Mouse (Mus musculus): ENCODE measurements around the gene Fbxw11. TPM values are rescaled to one million over a fixed set of nuclear protein-coding genes. Genes with fewer than 3 reads are reported as not detected.

Gene Fbxw11
- polyA plus RNA-seq, 1 experiment from 2014 or later = 95.2 TPM

GRCm38 (mm10) chr11:32699913-32700493, 57.5 kb downstream of the Fbxw11 start:
- 80% methylated on average over 3 of the region's 3 CpGs for WGBS
- no peak overlapping the region for H3K4me2 ChIP-seq (replicated peaks; ENCODE audit: low read depth, low read length)
- no peaks in the 10 kb centered on the region for H3K36me3 ChIP-seq (ENCODE audit: insufficient read depth, low read length)
- no peak overlapping the region for H3K9ac ChIP-seq (replicated peaks; ENCODE audit: low read length)
- no peak overlapping the region for H3K27ac ChIP-seq (ENCODE audit: low read length)
- H3K27me3 ChIP-seq (ENCODE audit: insufficient read depth, low read length) = no peaks in the 10 kb centered on the region
- no peak overlapping the region for H3K4me3 ChIP-seq (ENCODE audit: low read length)
- H3K4me1 ChIP-seq (ENCODE audit: insufficient read depth, low read length) = peaks cover 35% of the 10 kb centered on the region
- H3K9me3 ChIP-seq (ENCODE audit: low read length) = no peaks in the 10 kb centered on the region
- no peak for ATAC-seq (ENCODE audit: low FRiP score, low TSS enrichment)

GRCm38 (mm10) chr11:32701566-32701965, 59.0 kb downstream of the Fbxw11 start:
- no peaks in the 10 kb centered on the region for H3K27me3 ChIP-seq (ENCODE audit: insufficient read depth, low read length)
- no peaks in the 10 kb centered on the region for H3K9me3 ChIP-seq (ENCODE audit: low read length)
- WGBS = 43% methylated on average over 3 of the region's 3 CpGs
- no peaks in the 10 kb centered on the region for H3K36me3 ChIP-seq (ENCODE audit: insufficient read depth, low read length)
- ATAC-seq (ENCODE audit: low FRiP score, low TSS enrichment) = no peak
- peaks cover 26% of the 10 kb centered on the region for H3K4me1 ChIP-seq (ENCODE audit: insufficient read depth, low read length)
- no peak overlapping the region for H3K4me2 ChIP-seq (replicated peaks; ENCODE audit: low read depth, low read length)
- H3K9ac ChIP-seq (replicated peaks; ENCODE audit: low read length) = no peak overlapping the region
- no peak overlapping the region for H3K27ac ChIP-seq (ENCODE audit: low read length)
- H3K4me3 ChIP-seq (ENCODE audit: low read length) = no peak overlapping the region

DNA sequence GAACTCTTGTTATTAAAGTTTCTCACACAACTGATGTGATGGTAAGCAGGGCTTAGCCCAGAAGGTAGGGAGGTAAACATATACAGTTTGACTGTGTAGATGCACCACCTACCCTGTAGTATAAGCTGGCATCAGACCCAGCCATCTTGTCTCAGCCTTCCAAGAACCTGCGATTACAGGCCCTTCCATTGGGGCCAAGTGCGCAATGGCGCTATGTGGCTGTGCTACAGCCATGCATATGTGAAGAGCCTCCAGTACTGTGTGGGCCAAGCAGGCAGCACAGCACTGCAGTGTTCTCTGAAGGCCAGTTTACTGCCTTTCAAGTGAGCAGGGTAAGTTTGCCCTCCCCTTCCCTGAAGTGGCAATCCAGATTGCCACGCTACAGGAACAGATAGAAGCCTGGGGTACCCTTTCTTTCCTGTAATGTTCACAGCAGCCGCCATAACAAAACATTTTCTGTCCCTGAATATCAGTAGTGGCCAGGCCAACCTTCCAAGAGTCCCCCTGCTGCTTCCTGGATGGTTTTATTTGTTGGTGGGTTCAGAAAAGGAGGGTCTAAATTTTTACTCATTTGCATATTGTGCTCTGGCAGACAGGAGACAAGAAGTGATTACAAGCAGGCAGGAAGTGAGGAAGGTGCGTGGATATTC, 61.8 kb downstream of the Fbxw11 start:
- Histone ChIP-seq H3K4me1 (ENCODE audit: insufficient read depth, low read length) (peaks cover 10% of the 10 kb centered on the region; the same call in 1 of the 2 replicates), H3K9ac (replicated peaks; ENCODE audit: low read length) (no peak overlapping the region), H3K9me3 (ENCODE audit: low read length) (no peaks in the 10 kb centered on the region), H3K4me3 (ENCODE audit: low read length) (no peak overlapping the region), H3K27me3 (ENCODE audit: insufficient read depth, low read length) (no peaks in the 10 kb centered on the region), H3K4me2 (replicated peaks; ENCODE audit: low read depth, low read length) (no peak overlapping the region), H3K27ac (ENCODE audit: low read length) (no peak overlapping the region), H3K36me3 (ENCODE audit: insufficient read depth, low read length) (no peaks in the 10 kb centered on the region)
- ATAC-seq (ENCODE audit: low FRiP score, low TSS enrichment) = no peak
- WGBS = 87% methylated on average over 6 of the region's 6 CpGs

- no peak for ATAC-seq (ENCODE audit: low FRiP score, low TSS enrichment)
- no peaks in the 10 kb centered on the region for H3K27me3 ChIP-seq (ENCODE audit: insufficient read depth, low read length)
- 82% methylated on average over 4 of the region's 4 CpGs for WGBS
- H3K4me2 ChIP-seq (replicated peaks; ENCODE audit: low read depth, low read length) = no peak overlapping the region
- no peak overlapping the region for H3K27ac ChIP-seq (ENCODE audit: low read length)
- H3K4me3 ChIP-seq (ENCODE audit: low read length) = no peak overlapping the region
- H3K36me3 ChIP-seq (ENCODE audit: insufficient read depth, low read length) = no peaks in the 10 kb centered on the region
- no peaks in the 10 kb centered on the region for H3K9me3 ChIP-seq (ENCODE audit: low read length)
- H3K4me1 ChIP-seq (ENCODE audit: insufficient read depth, low read length) = peaks cover 6% of the 10 kb centered on the region; the same call in 1 of the 2 replicates
- no peak overlapping the region for H3K9ac ChIP-seq (replicated peaks; ENCODE audit: low read length)
These were observed 64.0 kb downstream of the Fbxw11 start for GRCm38 (mm10) chr11:32706406-32706993.

- Histone ChIP-seq H3K36me3 (ENCODE audit: insufficient read depth, low read length) (peaks cover 6% of the 10 kb centered on the region; the same call in 1 of the 2 replicates), H3K9ac (replicated peaks; ENCODE audit: low read length) (no peak overlapping the region), H3K9me3 (ENCODE audit: low read length) (no peaks in the 10 kb centered on the region), H3K27me3 (ENCODE audit: insufficient read depth, low read length) (no peaks in the 10 kb centered on the region), H3K27ac (ENCODE audit: low read length) (no peak overlapping the region), H3K4me2 (replicated peaks; ENCODE audit: low read depth, low read length) (no peak overlapping the region), H3K4me3 (ENCODE audit: low read length) (no peak overlapping the region), H3K4me1 (ENCODE audit: insufficient read depth, low read length) (peaks cover 4% of the 10 kb centered on the region; the same call in 1 of the 2 replicates)
- ATAC-seq (ENCODE audit: low FRiP score, low TSS enrichment) = no peak
- WGBS = 59% methylated on average over 3 of the region's 3 CpGs
These were observed 65.0 kb downstream of the Fbxw11 start for GRCm38 (mm10) chr11:32707481-32707880.

DNA sequence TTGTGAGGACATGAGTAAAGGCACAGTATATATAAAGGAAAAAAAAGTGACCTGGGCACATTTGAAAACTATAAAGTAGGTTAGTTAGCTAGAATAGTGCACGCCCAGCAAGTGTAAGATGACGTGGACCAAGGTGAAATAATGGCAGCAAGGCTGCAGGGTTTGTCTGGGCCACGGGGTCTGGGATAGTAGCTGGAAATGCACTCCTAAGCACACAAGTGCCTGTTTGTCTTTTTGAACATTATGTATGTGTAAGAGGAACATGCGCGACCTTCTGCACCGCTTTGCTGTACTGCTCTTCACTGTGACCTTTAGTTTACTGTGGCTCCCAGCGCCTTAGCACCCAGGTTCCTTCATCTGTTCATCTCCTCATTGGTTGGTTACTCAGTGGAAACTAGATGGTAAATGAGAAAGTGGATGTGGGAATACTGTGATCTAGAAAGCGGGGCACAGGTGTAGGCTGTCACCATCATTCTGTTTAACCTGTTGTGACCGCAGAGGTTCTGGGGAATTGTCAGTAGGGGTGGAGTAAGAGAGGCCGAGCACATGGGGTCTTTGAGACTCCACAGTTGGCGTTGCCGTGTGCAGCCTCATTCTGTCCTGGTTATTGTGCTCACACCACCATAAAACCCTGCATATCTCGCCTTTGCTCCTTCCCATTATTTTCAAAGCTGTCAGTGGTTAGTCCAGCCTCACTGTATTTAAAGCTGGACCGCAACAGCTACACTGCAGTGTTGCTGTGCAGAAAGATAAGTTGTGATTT, 66.4 kb downstream of the Fbxw11 start:
- WGBS = 74% methylated on average over 14 of the region's 14 CpGs
- H3K4me1 ChIP-seq (ENCODE audit: insufficient read depth, low read length) = no peaks in the 10 kb centered on the region
- H3K4me2 ChIP-seq (replicated peaks; ENCODE audit: low read depth, low read length) = no peak overlapping the region
- H3K27ac ChIP-seq (ENCODE audit: low read length) = no peak overlapping the region
- H3K36me3 ChIP-seq (ENCODE audit: insufficient read depth, low read length) = peaks cover 14% of the 10 kb centered on the region
- H3K9ac ChIP-seq (replicated peaks; ENCODE audit: low read length) = peak overlapping the region; percentile 9; the same call in 1 of the 2 replicates
- ATAC-seq (ENCODE audit: low FRiP score, low TSS enrichment) = no peak
- no peak overlapping the region for H3K4me3 ChIP-seq (ENCODE audit: low read length)
- no peaks in the 10 kb centered on the region for H3K27me3 ChIP-seq (ENCODE audit: insufficient read depth, low read length)
- no peaks in the 10 kb centered on the region for H3K9me3 ChIP-seq (ENCODE audit: low read length)

GRCm38 (mm10) chr11:32709563-32709962, 67.0 kb downstream of the Fbxw11 start:
- no peak for ATAC-seq (ENCODE audit: low FRiP score, low TSS enrichment)
- H3K4me1 ChIP-seq (ENCODE audit: insufficient read depth, low read length) = no peaks in the 10 kb centered on the region
- H3K27me3 ChIP-seq (ENCODE audit: insufficient read depth, low read length) = no peaks in the 10 kb centered on the region
- no peak overlapping the region for H3K4me2 ChIP-seq (replicated peaks; ENCODE audit: low read depth, low read length)
- H3K9ac ChIP-seq (replicated peaks; ENCODE audit: low read length) = no peak overlapping the region
- WGBS = 7% methylated on average over 1 of the region's 1 CpGs
- no peaks in the 10 kb centered on the region for H3K9me3 ChIP-seq (ENCODE audit: low read length)
- no peak overlapping the region for H3K27ac ChIP-seq (ENCODE audit: low read length)
- no peak overlapping the region for H3K4me3 ChIP-seq (ENCODE audit: low read length)
- H3K36me3 ChIP-seq (ENCODE audit: insufficient read depth, low read length) = peaks cover 14% of the 10 kb centered on the region

DNA sequence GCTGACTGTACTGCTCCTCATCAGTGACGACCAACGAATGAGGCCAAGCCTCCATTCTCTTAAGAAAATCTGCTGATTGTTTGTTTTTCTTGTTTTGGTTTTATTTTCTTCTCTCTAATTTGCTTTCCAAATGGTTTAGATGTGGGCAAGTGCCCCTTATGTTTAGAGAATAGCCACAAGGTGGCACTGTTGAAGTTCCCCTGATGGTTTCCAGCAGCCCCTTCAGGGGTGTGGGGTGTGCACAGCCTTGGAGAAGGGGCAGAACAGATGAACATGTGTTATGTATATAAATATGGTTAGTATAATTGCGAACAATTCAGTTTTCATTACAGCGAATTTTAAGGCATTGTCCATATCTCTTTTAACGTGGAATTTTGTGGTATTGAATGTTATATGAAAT, 71.7 kb downstream of the Fbxw11 start:
- Histone ChIP-seq H3K4me2 (replicated peaks; ENCODE audit: low read depth, low read length) (no peak overlapping the region), H3K9ac (replicated peaks; ENCODE audit: low read length) (no peak overlapping the region), H3K27ac (ENCODE audit: low read length) (no peak overlapping the region), H3K9me3 (ENCODE audit: low read length) (no peaks in the 10 kb centered on the region), H3K27me3 (ENCODE audit: insufficient read depth, low read length) (no peaks in the 10 kb centered on the region), H3K4me1 (ENCODE audit: insufficient read depth, low read length) (no peaks in the 10 kb centered on the region), H3K36me3 (ENCODE audit: insufficient read depth, low read length) (peaks cover 14% of the 10 kb centered on the region), H3K4me3 (ENCODE audit: low read length) (no peak overlapping the region)
- no peak for ATAC-seq (ENCODE audit: low FRiP score, low TSS enrichment)
- 69% methylated on average over 5 of the region's 5 CpGs for WGBS

- H3K9ac ChIP-seq (replicated peaks; ENCODE audit: low read length) = no peak overlapping the region
- 91% methylated on average over 2 of the region's 2 CpGs for WGBS
- no peak overlapping the region for H3K27ac ChIP-seq (ENCODE audit: low read length)
- H3K4me3 ChIP-seq (ENCODE audit: low read length) = no peak overlapping the region
- no peaks in the 10 kb centered on the region for H3K9me3 ChIP-seq (ENCODE audit: low read length)
- ATAC-seq (ENCODE audit: low FRiP score, low TSS enrichment) = no peak
- H3K27me3 ChIP-seq (ENCODE audit: insufficient read depth, low read length) = no peaks in the 10 kb centered on the region
- H3K36me3 ChIP-seq (ENCODE audit: insufficient read depth, low read length) = peaks cover 14% of the 10 kb centered on the region
- no peaks in the 10 kb centered on the region for H3K4me1 ChIP-seq (ENCODE audit: insufficient read depth, low read length)
- H3K4me2 ChIP-seq (replicated peaks; ENCODE audit: low read depth, low read length) = no peak overlapping the region
These were observed 72.4 kb downstream of the Fbxw11 start for GRCm38 (mm10) chr11:32714896-32715295.

All from kidney, embryonic 16.5 days (tissue).